Mouse (Mus musculus): ENCODE measurements at regions not wholly inside any gene's neighbourhood (a gene's known extent, or its start where the extent isn't known, plus 50 kb on each side); places are given as distances from the start of the nearest gene placed in this dataset.

DNA sequence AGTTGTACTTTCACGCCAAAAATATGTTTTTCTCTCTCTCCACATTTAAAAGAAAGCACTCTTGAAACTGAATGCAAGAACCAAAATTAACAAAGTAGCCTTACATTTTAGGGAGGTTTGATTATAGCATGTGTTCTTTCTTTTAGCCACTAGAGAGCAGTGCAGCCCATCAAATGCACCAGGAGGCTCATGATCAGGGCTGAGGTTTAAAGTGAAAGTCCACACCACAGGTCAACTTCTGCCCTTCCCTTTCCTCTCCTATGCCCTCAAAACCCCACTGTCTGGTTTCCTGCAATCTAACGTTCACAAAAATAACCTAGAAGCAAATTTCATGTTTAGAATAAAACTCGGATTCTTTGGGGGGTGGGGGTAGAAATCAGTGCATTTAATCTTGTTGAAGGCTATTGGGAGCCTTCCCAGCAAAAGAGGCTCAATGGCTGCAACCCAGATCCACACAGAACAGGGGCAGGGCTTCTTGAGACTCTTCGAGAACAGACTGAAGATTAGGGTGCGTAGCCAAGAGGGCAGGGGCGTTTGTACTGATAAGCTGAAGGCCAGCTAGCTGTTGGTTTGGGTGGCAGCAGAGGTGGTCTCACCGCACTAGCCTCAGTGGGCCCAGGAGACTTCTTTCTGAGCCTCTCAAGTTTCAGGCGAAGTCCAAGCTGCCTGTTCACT lies 59.3 kb upstream of the Zfp770 start:
- peak; percentile 31 for DNase-seq

DNA sequence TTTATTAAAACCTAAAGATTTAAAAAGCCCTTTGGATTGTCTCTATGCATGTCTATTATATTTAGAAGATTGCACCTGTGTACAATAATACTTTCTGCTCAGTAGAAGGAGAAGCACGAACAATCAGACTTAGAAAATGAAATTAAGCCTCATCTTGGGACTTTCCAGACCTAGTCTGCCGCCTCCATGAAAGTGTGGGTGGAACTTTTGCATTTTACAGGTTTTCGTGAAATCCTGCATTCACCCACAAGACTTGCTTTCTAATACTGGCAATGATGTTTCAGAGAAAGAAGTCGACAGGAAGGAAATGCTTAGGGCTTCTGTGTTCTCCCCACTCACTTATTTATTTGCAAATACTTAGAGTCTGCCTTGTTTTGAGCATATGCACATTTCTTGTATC lies 58.3 kb upstream of the Zfp770 start:
- no peak for DNase-seq

Data from adrenal gland, adult 2 months (tissue).